Mouse (Mus musculus): Measurements from ENCODE around the gene Fgf11.

DNA sequence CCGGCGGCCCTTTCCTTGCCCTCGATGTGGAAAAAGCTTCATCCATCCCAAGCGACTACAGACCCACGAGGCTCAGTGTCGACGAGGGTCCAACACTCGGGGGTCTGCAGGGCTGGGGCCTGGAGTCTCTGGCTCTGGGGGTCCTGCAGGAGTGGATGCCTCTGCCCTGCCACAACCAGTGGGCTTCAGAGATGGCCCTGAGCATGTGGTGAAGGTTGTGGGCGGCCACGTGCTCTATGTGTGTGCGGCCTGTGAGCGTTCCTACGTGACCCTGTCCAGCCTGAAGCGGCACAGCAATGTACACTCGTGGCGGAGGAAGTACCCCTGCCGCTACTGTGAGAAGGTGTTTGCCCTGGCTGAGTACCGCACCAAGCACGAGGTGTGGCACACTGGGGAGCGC, 25.2 kb downstream of the Fgf11 start:
- TF ChIP-seq POLR2A (IDR thresholded peaks at IDR 0.05; ENCODE audit: insufficient read depth, low read depth, low read length) (no peak), CTCF (IDR thresholded peaks at IDR 0.05; ENCODE audit: insufficient read depth, low read depth, low read length) (no peak)
